Mouse (Mus musculus): ENCODE results near the gene Robo2.

The Robo2 gene

DNA sequence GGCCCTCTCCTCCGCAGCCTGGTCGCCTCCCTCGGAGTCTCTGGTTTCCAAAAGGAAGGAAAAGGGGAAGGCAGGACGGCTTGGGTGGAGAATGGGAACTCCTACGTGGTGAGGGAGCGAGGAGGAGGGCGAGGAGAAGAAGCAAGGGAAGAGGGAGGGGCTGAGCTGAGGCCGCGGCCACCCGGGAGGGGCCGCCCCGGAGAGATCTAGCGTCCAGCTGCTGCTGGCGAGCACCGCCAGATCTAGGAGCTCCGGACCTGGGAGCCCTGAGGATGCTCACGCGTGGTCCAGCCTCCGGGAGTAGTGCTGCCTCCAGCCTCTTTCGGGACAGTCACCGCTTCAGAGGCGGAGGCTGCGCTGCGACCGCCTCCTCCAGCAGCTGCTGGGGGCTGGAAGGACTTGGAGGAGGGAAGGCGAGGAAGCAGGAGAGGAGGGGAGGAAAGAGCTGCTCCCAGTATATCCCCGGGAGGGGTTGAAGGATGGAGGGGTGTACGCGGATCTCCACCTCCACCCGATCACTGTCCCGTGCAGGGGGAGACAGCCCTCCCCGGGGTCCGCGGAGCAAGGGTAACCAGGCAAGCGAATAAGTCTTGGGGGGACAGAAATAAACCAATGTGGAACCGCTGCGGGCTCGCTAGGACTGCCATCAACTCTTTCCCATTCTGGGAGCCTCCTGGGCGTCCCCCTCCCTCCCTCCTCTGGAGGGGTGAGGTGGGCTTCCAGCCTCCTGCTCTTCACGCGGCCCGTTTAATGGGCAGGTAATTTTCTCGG is at the start of gene Robo2:
Gene Robo2, minus strand, starts transcription at position 345 of the 771 bp plus-strand sequence.
- DNase-seq: peak; percentile 40

DNA sequence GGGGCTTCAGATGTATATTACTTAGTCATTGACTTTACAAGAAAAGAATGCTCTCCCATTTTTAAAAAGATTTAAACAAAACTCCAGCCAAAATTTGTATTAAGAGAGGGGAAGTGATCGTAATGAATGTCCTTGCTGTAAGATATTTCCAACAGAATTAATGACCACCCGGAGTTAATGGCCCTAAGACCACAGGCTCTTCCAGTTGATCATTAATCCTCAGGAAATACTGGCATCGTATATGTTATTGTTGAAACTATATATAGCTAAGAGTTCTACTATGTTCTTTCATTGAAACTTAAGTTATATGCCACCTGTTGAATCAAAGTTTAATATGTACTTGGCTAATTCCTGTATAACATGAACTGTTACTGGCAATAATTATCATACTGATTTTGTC is 46.5 kb upstream of the Robo2 start:
- DNase-seq: no peak

DNA sequence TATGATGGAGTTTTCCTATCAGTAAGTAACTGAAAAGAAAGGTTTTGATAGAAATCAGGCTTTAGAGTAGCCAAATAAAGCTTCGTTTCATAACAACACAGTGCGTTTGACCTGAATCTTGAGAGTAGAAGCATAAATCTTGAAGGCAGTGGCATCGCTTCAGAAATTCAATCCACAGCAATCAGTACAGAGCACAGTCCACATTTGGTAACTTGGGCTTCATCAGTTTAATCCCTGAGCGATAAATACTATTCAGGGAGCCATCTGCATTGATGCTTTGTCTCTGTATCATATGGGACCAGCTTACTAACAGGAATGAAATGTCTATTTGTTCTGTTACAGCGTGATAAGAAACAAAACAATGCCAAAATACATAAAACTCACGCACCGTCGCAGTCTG is 46.1 kb upstream of the Robo2 start:
- DNase-seq: no peak

DNA sequence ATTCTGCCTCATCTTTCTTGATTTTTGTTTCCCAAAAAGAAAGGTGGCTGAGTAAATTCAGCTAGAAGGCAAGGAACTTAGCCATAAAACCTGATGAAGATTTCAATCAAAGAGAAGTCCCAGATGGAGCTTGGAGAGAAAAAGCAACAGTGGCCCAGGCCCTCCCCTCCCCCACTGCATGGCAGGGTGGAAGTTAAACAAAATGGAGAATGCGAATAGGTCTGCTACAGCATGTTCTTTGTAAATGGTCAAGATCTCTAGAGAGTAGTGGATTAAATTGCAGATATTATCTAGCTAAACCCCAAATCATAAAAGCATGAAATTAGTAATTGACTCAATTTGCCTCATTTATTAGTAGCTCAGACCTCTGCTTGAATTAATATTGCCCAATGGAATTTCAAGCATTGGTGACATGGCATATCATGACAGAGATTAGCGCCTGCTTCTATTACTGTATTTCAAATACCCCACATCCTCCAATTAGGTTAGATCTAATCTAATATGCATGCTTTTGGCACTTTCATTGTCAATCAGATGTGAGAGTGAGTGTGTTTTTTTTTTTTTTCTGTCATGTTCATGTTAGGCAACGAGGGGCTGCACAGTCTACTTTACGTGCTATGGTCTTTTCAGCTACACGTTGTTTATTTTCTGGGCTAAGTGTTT is 45.3 kb upstream of the Robo2 start:
- no peak for DNase-seq

- no peak for DNase-seq
These were observed 43.6 kb upstream of the Robo2 start for GRCm38 (mm10) chr16:74455179-74455578.

GRCm38 (mm10) chr16:74448025-74448424 is 36.4 kb upstream of the Robo2 start:
- DNase-seq: no peak

- DNase-seq: no peak
These were observed 15.4 kb upstream of the Robo2 start for GRCm38 (mm10) chr16:74427071-74427470.

DNA sequence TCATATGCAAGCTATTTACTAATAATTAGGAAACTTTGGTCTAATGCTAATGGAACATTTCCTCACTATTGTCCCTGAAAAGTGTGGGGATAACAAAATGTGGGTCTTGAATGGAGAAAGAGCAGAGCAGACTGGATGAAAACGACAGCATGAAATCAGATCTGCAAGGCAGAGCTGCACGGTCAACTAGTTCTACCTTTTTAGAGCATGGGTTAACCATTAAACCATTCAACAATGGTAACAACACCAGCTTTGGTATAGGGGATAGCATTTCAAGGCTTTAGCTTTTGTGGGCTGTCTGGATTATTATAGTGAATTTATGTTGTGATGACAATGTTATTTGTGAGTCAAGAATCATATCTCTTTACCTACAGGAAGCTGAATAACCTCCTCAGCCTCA is 8.7 kb upstream of the Robo2 start:
- no peak for DNase-seq

- DNase-seq: peak; percentile 21
These were observed 1.1 kb upstream of the Robo2 start for GRCm38 (mm10) chr16:74412471-74413291.

DNA sequence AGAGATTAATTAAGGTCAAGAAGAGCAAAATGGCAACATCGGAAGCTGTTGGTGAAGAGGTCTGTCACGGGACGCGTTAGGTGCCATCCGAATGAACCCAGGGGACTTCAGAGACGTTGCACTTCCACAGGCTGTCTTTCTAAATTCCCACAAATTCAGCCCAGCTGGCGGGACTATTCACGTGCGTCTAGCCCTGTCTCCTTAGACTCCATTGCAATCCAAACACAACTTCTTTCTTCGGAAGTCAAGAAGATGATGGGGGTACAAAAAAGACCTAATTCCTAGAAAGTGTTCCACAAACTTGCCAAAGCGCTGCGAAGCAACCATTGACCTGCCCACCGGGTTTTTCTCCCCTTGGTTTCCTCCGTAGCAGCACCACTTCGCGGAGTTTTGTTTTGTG is 604 bp downstream of the Robo2 start:
- no peak for DNase-seq

- DNase-seq: peak; percentile 2
These were observed 1.5 kb downstream of the Robo2 start for GRCm38 (mm10) chr16:74410125-74410524.

- no peak for DNase-seq
These were observed 2.1 kb downstream of the Robo2 start for GRCm38 (mm10) chr16:74409548-74409947.

DNA sequence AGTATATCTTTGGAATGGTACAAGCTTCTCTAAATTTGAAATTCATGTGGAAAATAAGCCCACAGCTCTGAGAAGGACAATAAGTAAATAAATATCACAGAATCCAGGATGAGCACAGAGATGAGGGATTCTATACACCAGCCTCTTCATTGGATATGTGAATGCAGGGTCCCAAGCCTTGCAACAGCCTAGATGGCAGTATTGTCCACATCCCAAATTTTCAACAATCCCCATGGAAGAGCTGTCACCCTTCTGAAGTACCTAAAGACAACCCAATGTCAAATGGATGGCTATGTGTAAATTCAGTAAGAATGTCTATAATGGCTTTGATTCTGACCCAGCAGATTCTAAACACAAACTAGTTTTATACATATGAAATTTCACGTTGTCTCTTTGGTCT is 3.1 kb downstream of the Robo2 start:
- DNase-seq: no peak

DNA sequence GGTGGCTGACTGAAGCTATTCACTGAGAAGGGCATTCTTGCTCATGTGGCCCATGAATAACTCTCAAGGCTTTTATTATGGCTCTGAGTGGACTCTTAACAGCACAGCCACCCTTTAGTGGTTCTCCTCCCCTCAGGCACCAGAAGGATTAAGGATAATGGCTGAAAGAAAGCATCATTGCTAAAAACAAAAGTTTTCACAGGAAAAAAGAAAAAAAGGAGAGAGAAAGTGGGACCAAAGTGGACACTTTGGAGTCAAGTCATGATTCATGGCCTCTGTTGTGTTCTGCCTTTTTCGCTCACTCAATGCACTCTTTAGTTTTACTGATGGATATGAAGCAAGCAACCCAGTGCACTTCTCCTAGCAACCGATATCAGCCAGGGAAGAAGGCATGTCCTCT is 14.3 kb downstream of the Robo2 start:
- DNase-seq: no peak

- DNase-seq: no peak
These were observed 15.9 kb downstream of the Robo2 start for GRCm38 (mm10) chr16:74395678-74396077.

- DNase-seq: no peak
These were observed 32.2 kb downstream of the Robo2 start for GRCm38 (mm10) chr16:74379458-74379857.

DNA sequence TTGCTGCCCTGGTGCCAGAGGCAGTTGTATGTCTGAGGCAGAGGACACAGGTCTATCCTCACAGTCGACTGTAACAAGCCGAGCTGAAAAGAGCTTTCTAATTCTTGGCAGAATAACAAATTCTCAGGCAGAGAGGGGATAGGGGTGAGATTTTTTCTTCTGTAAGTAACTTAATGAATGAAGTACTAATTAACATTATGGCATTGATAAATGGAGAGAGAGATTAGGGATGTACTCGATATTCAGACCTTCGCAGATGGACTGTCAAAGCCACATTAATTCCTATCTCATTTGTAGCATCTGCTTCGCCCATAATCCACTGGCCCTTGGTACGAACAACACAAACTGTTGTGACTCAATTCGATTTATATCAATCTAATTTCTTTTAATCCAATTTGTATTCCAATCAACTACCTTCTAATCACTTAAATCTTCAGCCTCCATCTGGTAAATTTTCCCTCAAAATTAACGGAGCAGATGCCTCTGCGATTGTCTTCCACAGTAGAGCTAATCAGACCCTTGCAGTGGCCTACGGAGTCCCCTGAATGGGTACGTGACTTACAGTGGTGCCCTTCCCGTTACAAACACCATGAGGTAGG is 36.2 kb downstream of the Robo2 start:
- DNase-seq: no peak

DNA sequence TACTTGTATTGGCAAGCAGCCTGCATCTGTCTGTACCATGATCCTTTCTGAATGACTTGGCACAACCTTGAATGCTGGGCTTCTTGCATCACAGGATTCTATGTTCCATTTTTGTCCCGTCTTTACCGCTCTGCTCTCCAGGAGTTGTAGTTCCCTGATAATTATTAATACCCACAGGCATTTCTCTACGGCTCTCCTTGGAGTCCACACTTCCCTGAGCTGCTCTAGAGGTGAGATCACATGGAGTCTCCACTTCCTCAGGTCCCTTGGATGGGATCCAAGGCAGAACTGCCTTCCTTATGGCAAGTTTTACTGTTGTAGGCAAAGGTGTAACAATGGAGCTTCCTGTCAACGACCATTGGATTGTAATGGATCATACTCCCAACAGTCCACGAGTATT is 37.1 kb downstream of the Robo2 start:
- DNase-seq: no peak

DNA sequence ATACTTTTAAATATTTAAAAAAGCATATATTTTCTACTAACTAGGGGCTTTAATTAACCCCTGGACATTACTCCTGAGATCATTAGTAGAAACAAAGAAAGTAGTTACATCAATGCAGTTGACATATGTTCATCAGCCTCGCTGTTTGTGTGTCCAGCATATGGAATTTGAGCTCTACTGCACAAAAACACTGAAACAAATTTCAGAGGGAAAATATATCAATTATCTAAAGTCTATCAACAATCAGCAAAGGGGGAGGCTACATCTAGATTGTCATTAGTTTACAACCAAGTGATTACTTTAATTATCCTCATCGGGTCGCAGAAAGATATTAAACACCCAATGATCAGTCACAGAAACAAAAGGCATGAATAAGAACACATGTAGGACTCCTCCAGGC is 38.2 kb downstream of the Robo2 start:
- no peak for DNase-seq

- no peak for DNase-seq
These were observed 38.7 kb downstream of the Robo2 start for GRCm38 (mm10) chr16:74372876-74373275.

DNA sequence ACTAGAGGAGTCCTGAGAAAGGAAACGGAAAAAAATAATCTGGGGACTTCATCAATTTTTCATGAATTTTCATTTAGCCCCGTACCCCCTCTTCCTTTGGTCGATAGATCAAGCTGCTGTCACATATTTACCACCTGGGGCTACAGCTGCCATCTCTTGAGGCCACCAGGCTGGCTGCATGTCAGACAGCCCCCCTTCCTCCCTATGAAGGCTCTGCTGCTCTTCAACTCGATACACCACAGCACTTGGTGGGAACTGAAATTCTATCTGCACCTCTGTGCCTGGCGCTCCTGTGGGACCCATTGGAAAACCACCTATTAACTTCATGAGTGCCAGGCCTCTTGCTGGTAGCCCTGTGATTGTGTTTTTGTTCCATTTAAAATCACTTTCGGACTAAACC is 63.2 kb downstream of the Robo2 start:
- no peak for DNase-seq

- DNase-seq: no peak
These were observed 72.5 kb downstream of the Robo2 start for GRCm38 (mm10) chr16:74338969-74339630.

Data from kidney, adult 11 months (tissue).